Mouse (Mus musculus): ENCODE results near the gene Zfp800.

Zfp800 gene

GRCm38 (mm10) chr6:28397681-28398203, at the start of gene Zfp800:
Gene Zfp800, minus strand, starts transcription at chr6:28398005.
- DNase-seq, result peak in 1 of 2 experiments; percentile 25

GRCm38 (mm10) chr6:28431538-28431855, 33.7 kb upstream of the Zfp800 start:
- no peak for DNase-seq

GRCm38 (mm10) chr6:28430795-28431537, 33.2 kb upstream of the Zfp800 start:
- DNase-seq, result no peak

GRCm38 (mm10) chr6:28429870-28430269, 32.1 kb upstream of the Zfp800 start:
- DNase-seq, result peak; percentile 52 to 58

GRCm38 (mm10) chr6:28428290-28428689, 30.5 kb upstream of the Zfp800 start, which contains the start of gene Gcc1:
Gene Gcc1, minus strand, starts transcription at chr6:28428390.
- no peak for DNase-seq

- peak; percentile 38 to 48 for DNase-seq
These were observed 29.5 kb upstream of the Zfp800 start, which contains the start of gene Fscn3 for GRCm38 (mm10) chr6:28427096-28427839. Gene Fscn3, plus strand, starts transcription at chr6:28427789.

GRCm38 (mm10) chr6:28425019-28425418, 27.2 kb upstream of the Zfp800 start:
- DNase-seq, result peak; percentile 47 to 51

GRCm38 (mm10) chr6:28423767-28424695, 26.2 kb upstream of the Zfp800 start:
- DNase-seq, result peak; percentile 74 to 76

- DNase-seq, result peak; percentile 92 to 97
These were observed 25.5 kb upstream of the Zfp800 start, which contains the start of gene Arf5 for GRCm38 (mm10) chr6:28423313-28423712. Gene Arf5, plus strand, starts transcription at chr6:28423560.

GRCm38 (mm10) chr6:28422651-28423290, 25.0 kb upstream of the Zfp800 start:
- DNase-seq, result no peak

GRCm38 (mm10) chr6:28421469-28422000, 23.7 kb upstream of the Zfp800 start:
- DNase-seq, result peak; percentile 93 to 94

- DNase-seq, result no peak
These were observed 23.1 kb upstream of the Zfp800 start for GRCm38 (mm10) chr6:28420865-28421264.

- DNase-seq, result no peak
These were observed 22.6 kb upstream of the Zfp800 start for GRCm38 (mm10) chr6:28420361-28420760.

- DNase-seq, result no peak
These were observed 21.9 kb upstream of the Zfp800 start for GRCm38 (mm10) chr6:28419673-28420072.

- DNase-seq, result peak; percentile 89
These were observed 20.6 kb upstream of the Zfp800 start for GRCm38 (mm10) chr6:28418449-28418848.

- no peak for DNase-seq
These were observed 19.2 kb upstream of the Zfp800 start for GRCm38 (mm10) chr6:28416981-28417380.

GRCm38 (mm10) chr6:28411236-28411635, 13.4 kb upstream of the Zfp800 start:
- DNase-seq, result no peak

GRCm38 (mm10) chr6:28410053-28410452, 12.2 kb upstream of the Zfp800 start:
- DNase-seq, result no peak

- DNase-seq, result no peak
These were observed 2.0 kb upstream of the Zfp800 start for GRCm38 (mm10) chr6:28399791-28400190.

- no peak for DNase-seq
These were observed 921 bp upstream of the Zfp800 start for GRCm38 (mm10) chr6:28398726-28399125.

GRCm38 (mm10) chr6:28396853-28397457, 850 bp downstream of the Zfp800 start:
- peak in 1 of 2 experiments; percentile 28 for DNase-seq

All from cerebellum, adult 18-20 months (tissue).